Mouse (Mus musculus): ENCODE measurements around the gene Smok3b.
A peak's percentile ranks its signal among the peaks of the same experiment; 100 is the strongest.

The Smok3b gene

DNA sequence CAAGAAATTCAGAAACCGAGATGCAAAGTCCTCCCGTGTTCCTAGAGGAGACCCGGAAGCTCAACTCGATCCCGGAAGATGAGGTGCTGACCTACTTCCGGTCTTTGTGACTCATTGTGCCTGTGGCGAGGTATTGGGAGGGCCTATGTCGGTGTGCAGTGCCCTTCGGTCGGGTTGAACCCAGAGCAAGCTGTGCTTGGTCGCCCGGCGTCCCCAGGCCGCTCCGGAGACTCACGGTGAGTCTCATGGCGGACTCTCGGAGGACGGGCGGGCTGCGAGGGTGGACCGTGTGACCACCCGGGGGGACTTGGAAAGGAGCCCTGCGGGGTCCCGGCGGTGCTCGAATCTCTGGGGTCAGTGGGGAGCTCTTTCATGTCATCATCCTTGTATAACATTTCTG is 63.8 kb downstream of the Smok3b start, which contains the start of gene Zkscan1:
Gene Zkscan1 (plus strand): TSS at position 89 of the 400 bp plus-strand sequence.
- DNase-seq (ENCODE audit: low read depth, low spot score), result peak; percentile 91

DNA sequence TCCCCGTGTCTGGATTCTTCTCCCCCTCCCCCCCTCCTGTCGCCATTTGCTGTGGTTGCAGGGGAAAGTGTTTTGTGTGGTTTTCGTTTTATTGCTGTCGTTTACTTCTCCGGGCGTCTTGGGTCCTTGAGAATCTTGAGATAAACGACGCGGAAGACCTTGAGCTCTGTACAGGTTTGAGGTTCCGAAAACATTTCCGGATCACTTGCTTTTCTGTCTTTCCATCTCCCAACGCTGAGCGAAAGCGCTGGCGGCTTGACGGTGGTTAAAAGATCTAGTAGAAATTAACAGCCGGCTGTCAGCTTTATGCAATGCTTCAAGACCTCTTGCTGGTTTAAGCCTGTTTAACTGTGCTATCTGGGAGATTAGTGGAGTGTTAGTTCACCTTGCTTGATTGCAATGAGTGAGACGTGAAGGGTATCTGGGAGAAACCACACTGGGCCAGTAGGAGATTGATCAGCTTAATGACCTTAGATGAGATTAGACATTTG is 64.2 kb downstream of the Smok3b start:
- DNase-seq (ENCODE audit: low read depth, low spot score), result peak; percentile 17

DNA sequence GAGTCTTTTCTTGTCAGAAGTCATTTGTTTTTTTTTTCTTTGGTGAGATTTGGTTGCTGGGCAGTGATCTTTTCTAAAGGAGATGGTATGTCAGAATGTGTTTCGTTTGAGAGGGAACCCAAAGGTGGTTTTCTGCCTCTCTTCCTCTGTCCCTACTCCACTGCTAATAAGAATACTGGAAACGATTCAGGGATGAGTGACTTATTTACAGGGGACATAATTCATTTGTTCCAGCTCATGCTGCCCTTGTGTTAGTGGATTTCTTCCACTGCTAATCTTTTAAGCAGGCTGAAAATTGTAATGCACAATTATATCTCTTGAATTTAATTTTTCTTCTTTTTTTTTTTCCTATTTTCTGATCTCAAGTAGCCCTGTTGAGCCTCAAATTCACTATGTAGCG is 65.6 kb downstream of the Smok3b start:
- DNase-seq (ENCODE audit: low read depth, low spot score), result no peak

DNA sequence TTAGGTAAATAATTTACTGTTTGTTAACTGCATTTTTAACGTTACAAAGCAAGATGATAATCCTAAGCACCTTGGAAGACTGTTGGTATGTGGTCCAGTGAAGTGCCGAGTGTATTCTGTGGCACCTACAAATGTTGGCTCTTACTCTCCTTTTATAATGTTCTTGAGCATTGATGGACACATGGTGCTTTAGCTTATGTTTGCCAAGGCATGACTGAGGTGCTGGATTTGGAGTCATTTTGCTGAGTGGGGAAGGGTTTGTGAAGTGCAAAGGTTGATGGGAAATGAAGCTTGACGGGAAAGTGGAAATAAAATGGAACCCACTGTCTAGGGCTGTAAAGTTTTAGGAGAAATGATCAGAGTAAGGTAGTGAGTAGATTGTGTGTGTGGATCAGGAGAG is 67.1 kb downstream of the Smok3b start:
- no peak for DNase-seq (ENCODE audit: low read depth, low spot score)

DNA sequence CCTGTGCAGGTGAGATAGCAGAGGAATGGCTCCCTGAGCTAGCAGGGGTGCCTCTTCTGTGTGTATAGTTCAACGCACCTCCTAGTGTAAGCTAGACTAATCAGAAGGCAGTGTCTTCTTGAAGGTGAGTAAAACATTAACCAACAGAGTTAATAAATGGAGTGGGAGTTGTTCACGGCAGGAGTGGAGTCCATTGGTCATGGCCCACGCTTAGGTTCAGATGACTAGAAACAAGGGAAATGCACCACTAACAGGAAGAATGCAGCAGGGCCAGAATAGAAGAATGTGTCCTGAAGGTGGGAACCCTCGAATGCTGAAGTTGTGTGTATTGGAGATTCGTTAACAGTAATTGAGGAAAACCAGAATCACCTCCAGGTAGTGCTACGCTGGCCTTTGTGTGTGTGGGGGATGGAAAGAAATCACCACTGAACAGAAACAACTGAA is 67.9 kb downstream of the Smok3b start:
- no peak for DNase-seq (ENCODE audit: low read depth, low spot score)

DNA sequence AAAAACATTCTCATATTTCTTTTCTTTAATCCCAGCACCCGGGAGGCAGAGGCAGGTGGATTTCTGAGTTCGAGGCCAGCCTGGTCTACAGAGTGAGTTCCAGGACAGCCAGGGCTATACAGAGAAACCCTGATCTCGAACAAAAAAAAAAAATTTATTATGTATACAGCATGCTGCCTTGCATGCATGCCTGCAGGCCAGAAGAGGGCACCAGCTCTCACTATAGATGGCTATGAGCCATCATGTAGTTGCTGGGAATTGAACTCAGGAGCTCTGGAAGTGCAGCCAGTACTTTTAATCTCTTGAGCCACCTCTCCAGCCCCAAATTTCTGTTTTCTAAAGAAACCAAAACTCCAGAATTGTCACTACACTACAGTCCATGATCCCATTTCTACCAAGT is 69.0 kb downstream of the Smok3b start:
- no peak for DNase-seq (ENCODE audit: low read depth, low spot score)

DNA sequence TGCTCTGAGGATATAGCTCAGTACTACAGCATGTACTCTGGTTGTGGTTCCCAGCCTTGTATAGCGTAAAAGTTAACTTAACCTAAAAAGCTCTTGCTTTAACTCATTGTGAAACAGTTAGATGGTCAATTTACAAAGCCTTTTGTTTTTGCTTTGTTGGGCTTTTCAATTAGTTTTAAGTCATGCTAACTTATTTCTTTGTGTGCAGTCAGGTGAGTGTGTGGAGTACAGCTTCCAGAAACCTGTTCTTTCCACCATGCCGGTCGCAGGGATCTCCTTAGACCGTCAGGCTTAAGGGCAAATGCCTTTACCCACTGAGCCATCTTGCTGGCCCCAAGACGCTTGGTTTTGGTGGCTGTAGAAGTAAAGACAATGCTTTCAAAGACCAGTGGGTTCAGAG is 69.5 kb downstream of the Smok3b start:
- DNase-seq (ENCODE audit: low read depth, low spot score), result no peak

DNA sequence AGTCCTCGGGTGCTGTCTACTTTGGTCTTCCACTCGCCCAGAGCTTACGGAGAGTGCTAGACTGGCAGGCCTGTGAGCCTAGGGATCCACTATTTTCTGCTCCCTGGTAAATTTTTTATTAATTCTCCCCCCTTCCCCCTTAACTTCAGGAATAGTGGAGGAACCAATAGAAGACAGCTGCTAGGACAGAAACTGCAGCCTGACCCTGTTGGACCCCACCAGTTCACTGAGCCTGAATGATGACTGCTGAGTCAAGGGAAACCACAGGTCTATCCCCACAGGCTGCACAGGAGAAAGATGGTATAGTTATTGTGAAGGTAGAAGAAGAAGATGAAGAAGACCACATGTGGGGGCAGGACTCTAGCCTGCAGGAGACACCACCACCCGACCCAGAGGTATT is 71.5 kb downstream of the Smok3b start:
- no peak for DNase-seq (ENCODE audit: low read depth, low spot score)

DNA sequence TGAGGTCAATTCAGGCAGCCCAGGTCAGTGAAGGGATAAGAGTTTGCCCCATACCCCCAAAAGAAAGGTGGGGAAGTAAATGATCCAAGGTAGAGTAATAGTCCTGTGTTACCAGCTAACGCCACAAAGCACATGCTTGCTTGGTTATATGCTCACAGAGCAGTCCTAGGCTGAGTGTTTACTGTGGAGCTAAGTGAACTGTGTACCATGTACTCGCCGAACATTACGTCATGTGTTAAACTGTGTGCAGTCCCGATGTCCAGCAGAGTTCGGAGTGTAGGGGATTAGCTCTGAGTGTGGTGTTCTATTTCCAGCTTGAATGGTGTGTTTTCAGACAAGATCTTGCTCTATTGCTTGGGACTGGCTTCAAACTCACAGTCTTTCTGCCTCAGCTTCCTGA is 73.2 kb downstream of the Smok3b start:
- DNase-seq (ENCODE audit: low read depth, low spot score), result no peak

All from forelimb bud, embryonic 11.5 days (tissue).